Mouse (Mus musculus) kidney, adult 2 months (tissue): Measurements from ENCODE around the gene Gm20521.

Experiments used
- CTCF ChIP-seq: fragments of 200-500 bp; conservative IDR thresholded peaks from 2 replicates; pipeline ENCODE4 v1.5.1; 2011; ENCODE audit warnings: low read depth, mild to moderate bottlenecking, control low read depth, low read length, moderate library complexity, mixed read lengths; ENCODE audit not compliant: insufficient read depth, insufficient read length
- POLR2A ChIP-seq: fragments of 200-500 bp; IDR thresholded peaks from one replicate; pipeline ENCODE4 v1.6.1; 2011; ENCODE audit warnings: low read depth, low read length, control low read depth

DNA sequence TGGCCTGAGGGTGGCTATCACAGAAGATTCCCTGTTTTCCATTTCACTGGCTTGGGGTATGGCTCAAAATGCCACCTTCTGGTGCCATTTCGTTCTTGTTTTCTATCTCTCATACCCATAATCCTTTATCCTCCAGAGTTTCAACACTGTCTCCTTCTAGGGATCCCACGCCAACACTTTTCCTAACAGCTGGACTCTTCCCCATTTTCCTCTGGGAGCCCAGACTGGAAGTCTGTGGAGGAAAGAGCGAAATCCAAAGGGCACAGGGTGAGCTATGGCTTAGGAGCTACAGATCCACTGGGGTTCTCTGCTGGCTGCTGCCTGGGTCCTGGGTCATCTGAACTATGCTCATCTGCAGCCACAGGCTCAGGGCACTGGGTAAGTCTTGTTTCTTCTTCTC, 9.1 kb upstream of the Gm20521 start:
- TF ChIP-seq CTCF (no peak), POLR2A (no peak)
